Comparison of ENCODE assay signal across 7 mouse cellular contexts in genomic region chr11:84179954-84180598, GRCm38 (mm10). TPM values are rescaled to one million over a fixed set of nuclear protein-coding genes. Genes with fewer than 3 reads are reported as not detected.
DNase-seq lines count a peak whose midpoint lies in the region; ATAC-seq and TF ChIP-seq lines count a peak whose summit lies in the region.

No protein-coding gene starts in this region.

- peak overlapping the region; percentile 74 for H3K27ac ChIP-seq in embryonic facial prominence, embryonic 11.5 days (replicated peaks; ENCODE audit: low read depth, low read length)
- peak overlapping the region; percentile 78 for H3K27ac ChIP-seq in limb, embryonic 14.5 days (replicated peaks; ENCODE audit: low read depth, low read length)
- H3K27ac ChIP-seq in midbrain, embryonic 16.5 days (ENCODE audit: low read length) = peak overlapping the region; percentile 90

- peak overlapping the region; percentile 54 for H3K4me2 ChIP-seq in embryonic facial prominence, embryonic 11.5 days (ENCODE audit: low read depth, low read length)
- peak overlapping the region; percentile 54 for H3K4me2 ChIP-seq in limb, embryonic 14.5 days (replicated peaks; ENCODE audit: low read depth, low read length, severe bottlenecking)
- H3K4me2 ChIP-seq in midbrain, embryonic 16.5 days (ENCODE audit: low read length) = peak overlapping the region; percentile 89

- no peaks in the 10 kb centered on the region for H3K27me3 ChIP-seq in embryonic facial prominence, embryonic 11.5 days (ENCODE audit: control insufficient read depth, insufficient read depth, low read length)
- no peaks in the 10 kb centered on the region for H3K27me3 ChIP-seq in limb, embryonic 14.5 days (ENCODE audit: control insufficient read depth, insufficient read depth, low read length)
- H3K27me3 ChIP-seq in midbrain, embryonic 16.5 days (ENCODE audit: control insufficient read depth, insufficient read depth, low read depth, low read length) = no peaks in the 10 kb centered on the region

- H3K4me3 ChIP-seq in embryonic facial prominence, embryonic 11.5 days (ENCODE audit: low read depth, low read length) = peak overlapping the region; percentile 53
- H3K4me3 ChIP-seq in limb, embryonic 14.5 days (replicated peaks; ENCODE audit: low read length) = peak overlapping the region; percentile 69
- peak overlapping the region; percentile 69 for H3K4me3 ChIP-seq in midbrain, embryonic 16.5 days (ENCODE audit: low read depth, low read length)

- peak; percentile 68 for ATAC-seq in embryonic facial prominence, embryonic 11.5 days (replicated peaks; ENCODE audit: insufficient number of reproducible peaks, low FRiP score, low TSS enrichment, low read depth)
- peak; percentile 50 for ATAC-seq in limb, embryonic 14.5 days (ENCODE audit: low FRiP score, low read depth)
- peak; percentile 75 for ATAC-seq in midbrain, embryonic 16.5 days

- DNase-seq in adrenal gland, postnatal 10 days = peak; percentile 78
- DNase-seq in embryonic facial prominence, embryonic 11.5 days (ENCODE audit: low spot score) = peak; percentile 78
- DNase-seq in heart, adult 8-10 months (ENCODE audit: low spot score) = peak; percentile 37
- DNase-seq in kidney, adult 9 months = peak; percentile 69
- peak; percentile 69 for DNase-seq in limb, embryonic 14.5 days (ENCODE audit: low spot score)
- DNase-seq in spleen, postnatal 10 days (ENCODE audit: low spot score in 2 of 2) = peak; percentile 67 to 75

- TF ChIP-seq POLR2A in limb, embryonic 14.5 days (IDR thresholded peaks at IDR 0.05; ENCODE audit: borderline replicate concordance, extremely low read depth, insufficient read depth, insufficient read length) = no peak

- 0% methylated on average over 43 of the region's 44 CpGs for WGBS in embryonic facial prominence, embryonic 11.5 days
- WGBS in limb, embryonic 14.5 days = 0% methylated on average over 34 of the region's 44 CpGs
- WGBS in midbrain, embryonic 16.5 days = under 1% methylated on average over 43 of the region's 44 CpGs

- no peaks in the 10 kb centered on the region for H3K36me3 ChIP-seq in embryonic facial prominence, embryonic 11.5 days (replicated peaks; ENCODE audit: control insufficient read depth, insufficient read depth, low read depth, low read length)
- H3K36me3 ChIP-seq in limb, embryonic 14.5 days (ENCODE audit: control insufficient read depth, insufficient read depth, low read length) = no peaks in the 10 kb centered on the region
- H3K36me3 ChIP-seq in midbrain, embryonic 16.5 days (ENCODE audit: control insufficient read depth, insufficient read depth, low read length) = no peaks in the 10 kb centered on the region

- H3K9ac ChIP-seq in embryonic facial prominence, embryonic 11.5 days (replicated peaks; ENCODE audit: low read length) = peak overlapping the region; percentile 65
- H3K9ac ChIP-seq in limb, embryonic 14.5 days (ENCODE audit: low read depth, low read length, severe bottlenecking) = peak overlapping the region; percentile 76
- H3K9ac ChIP-seq in midbrain, embryonic 16.5 days (ENCODE audit: low read depth, low read length) = peak overlapping the region; percentile 82

- H3K9me3 ChIP-seq in embryonic facial prominence, embryonic 11.5 days (replicated peaks; ENCODE audit: control insufficient read depth, low read length) = no peaks in the 10 kb centered on the region
- no peaks in the 10 kb centered on the region for H3K9me3 ChIP-seq in limb, embryonic 14.5 days (ENCODE audit: control insufficient read depth, low read length)
- H3K9me3 ChIP-seq in midbrain, embryonic 16.5 days (replicated peaks; ENCODE audit: control insufficient read depth, low read length, poor library complexity, severe bottlenecking) = no peaks in the 10 kb centered on the region

- no peaks in the 10 kb centered on the region for H3K4me1 ChIP-seq in embryonic facial prominence, embryonic 11.5 days (ENCODE audit: control insufficient read depth, insufficient read depth, low read length)
- peaks cover 9% of the 10 kb centered on the region for H3K4me1 ChIP-seq in limb, embryonic 14.5 days (ENCODE audit: control insufficient read depth, insufficient read depth, low read length)
- H3K4me1 ChIP-seq in midbrain, embryonic 16.5 days (ENCODE audit: control insufficient read depth, insufficient read depth, low read length) = peaks cover 15% of the 10 kb centered on the region

RNA-seq across cellular contexts. Expression of gene Gm11437, which starts 12.8 kb away (rescaled TPM):
- total RNA-seq in adrenal gland, postnatal 10 days (2021) = not detected
- not detected in 2 replicates for polyA plus RNA-seq in embryonic facial prominence, embryonic 11.5 days (2014; fragmentation: Nextera tagmentation; extraction: Ambion mirVana)
- total RNA-seq in heart, adult 8-10 months (2022) = not detected
- not detected in 2 replicates for polyA plus RNA-seq in limb, embryonic 14.5 days (2012; rRNA removed)
- polyA plus RNA-seq in limb, embryonic 14.5 days (2014; fragmentation: Nextera tagmentation; extraction: Ambion mirVana) = not detected in 2 replicates
- 0.15 and 0.29 TPM in 2 replicates for polyA plus RNA-seq in midbrain, embryonic 16.5 days (2015; fragmentation: Nextera tagmentation; extraction: Ambion mirVana)

RNA-seq across cellular contexts. Expression of gene Acaca, which starts 50.6 kb away (rescaled TPM):
- 10 to 100 TPM; 67.7 to 78.5 TPM for total RNA-seq in adrenal gland, postnatal 10 days (2021)
- 22.5 TPM in 2 replicates for polyA plus RNA-seq in embryonic facial prominence, embryonic 11.5 days (2014; fragmentation: Nextera tagmentation; extraction: Ambion mirVana)
- total RNA-seq in heart, adult 8-10 months (2022) = 10 to 100 TPM; 14.3 to 18.9 (median 16.8) TPM
- polyA plus RNA-seq in limb, embryonic 14.5 days (2012; rRNA removed) = 19.5 and 20.3 TPM in 2 replicates
- polyA plus RNA-seq in limb, embryonic 14.5 days (2014; fragmentation: Nextera tagmentation; extraction: Ambion mirVana) = 18.2 and 21.2 TPM in 2 replicates
- polyA plus RNA-seq in midbrain, embryonic 16.5 days (2015; fragmentation: Nextera tagmentation; extraction: Ambion mirVana) = 31.4 and 34.1 TPM in 2 replicates

RNA-seq across cellular contexts. Expression of gene Tada2a, which starts 50.7 kb away (rescaled TPM):
- 10 to 100 TPM; 12.3 to 15.1 TPM for total RNA-seq in adrenal gland, postnatal 10 days (2021)
- polyA plus RNA-seq in embryonic facial prominence, embryonic 11.5 days (2014; fragmentation: Nextera tagmentation; extraction: Ambion mirVana) = 36.5 and 39.4 TPM in 2 replicates
- 1 to 10 TPM; 8.0 to 8.2 (median 8.1) TPM for total RNA-seq in heart, adult 8-10 months (2022)
- 46.1 and 56.2 TPM in 2 replicates for polyA plus RNA-seq in limb, embryonic 14.5 days (2012; rRNA removed)
- polyA plus RNA-seq in limb, embryonic 14.5 days (2014; fragmentation: Nextera tagmentation; extraction: Ambion mirVana) = 36.9 and 37.1 TPM in 2 replicates
- polyA plus RNA-seq in midbrain, embryonic 16.5 days (2015; fragmentation: Nextera tagmentation; extraction: Ambion mirVana) = 31.2 and 31.5 TPM in 2 replicates

Comparison
In these comparisons a context has a peak if more than half of its experiments do, and no peak if none do; other contexts are left out.
1. Peak in every context shown above with its lines: DNase-seq, ATAC-seq, H3K4me3 ChIP-seq and H3K27ac ChIP-seq.